Mouse (Mus musculus) small intestine, adult 2 months (tissue): ENCODE results near the gene Ttc9c. TPM values are rescaled to one million over a fixed set of nuclear protein-coding genes. Genes with fewer than 3 reads are reported as not detected.

Source experiments
- H3K27ac ChIP-seq: fragments of 200-500 bp; 2 replicates; pipeline ENCODE4 v1.5.1; 2012; ENCODE audit warnings: low read depth, low read length, control low read depth, inconsistent platforms; ENCODE audit not compliant: insufficient read depth
- H3K27me3 ChIP-seq: fragments of 200-500 bp; 2 replicates; pipeline ENCODE4 v1.6.1; 2012; ENCODE audit warnings: mild to moderate bottlenecking, moderate library complexity, low read length, inconsistent platforms; ENCODE audit not compliant: control insufficient read depth, insufficient read depth
- H3K36me3 ChIP-seq: fragments of 200-500 bp; 2 replicates; pipeline ENCODE4 v1.6.1; 2012; ENCODE audit warnings: mild to moderate bottlenecking, low read length, control low read depth, inconsistent platforms; ENCODE audit not compliant: control insufficient read depth, insufficient read depth
- H3K4me1 ChIP-seq: fragments of 200-500 bp; 2 replicates; pipeline ENCODE4 v1.6.1; 2012; ENCODE audit warnings: low read length, inconsistent platforms, mixed read lengths; ENCODE audit not compliant: control insufficient read depth, insufficient read depth, insufficient read length
- H3K4me3 ChIP-seq: fragments of 200-500 bp; 2 replicates; pipeline ENCODE4 v1.5.1; 2012; ENCODE audit warnings: low read depth, mild to moderate bottlenecking, control low read depth, inconsistent platforms, low read length, moderate library complexity
- CTCF ChIP-seq: fragments of 200-500 bp; IDR thresholded peaks from 2 replicates; pipeline ENCODE4 v1.5.1; 2012; ENCODE audit warnings: low read depth, mild to moderate bottlenecking, control low read depth, inconsistent platforms, low read length, moderate library complexity, mixed read lengths; ENCODE audit not compliant: insufficient replicate concordance, insufficient read length; ENCODE audit errors: extremely low read depth
- POLR2A ChIP-seq: fragments of 200-500 bp; IDR thresholded peaks from 2 replicates; pipeline ENCODE4 v1.6.1; 2012; ENCODE audit warnings: low read depth, mild to moderate bottlenecking, control low read depth, inconsistent platforms, low read length, moderate library complexity
- WGBS: fragments of 180-500 bp; shearing (Covaris S2); methylation state at CpG from one replicate; pipeline ENCODE4 v1.1.7; 2018; 5-methylcytosine and 5-hydroxymethylcytosine counted together
- polyA plus RNA-seq: library from polyadenylated mRNA; depleted of rRNA; stranded (reverse); fragments of >200 nt; gene quantifications from 2 replicates; pipeline ENCODE4 v1.2.3, GENCODE M21; 2012

Ttc9c gene
- polyA plus RNA-seq, 1 experiment: 8.9 TPM

GRCm38 (mm10) chr19:8829660-8830059 lies 10.5 kb upstream of the Ttc9c start, which contains the start of gene AC129217.1:
TSS of gene AC129217.1 (plus strand) at chr19:8829773.
- Histone ChIP-seq H3K27ac (no peak within 1 kb of the TSS), H3K36me3 (peaks cover 83% of the 10 kb centered on the region), H3K27me3 (no peaks in the 10 kb centered on the region), H3K4me1 (no peaks in the 10 kb centered on the region), H3K4me3 (no peak within 1 kb of the TSS)
- WGBS: 86% methylated on average over 8 of the region's 8 CpGs
- TF ChIP-seq CTCF (no peak), POLR2A (no peak)

- Histone ChIP-seq H3K4me3 (peak overlapping the region; percentile 28), H3K27me3 (no peaks in the 10 kb centered on the region), H3K36me3 (peaks cover 39% of the 10 kb centered on the region), H3K27ac (no peak overlapping the region), H3K4me1 (peaks cover 2% of the 10 kb centered on the region; the same call in 1 of the 2 replicates)
- TF ChIP-seq POLR2A (no peak), CTCF (no peak)
- 45% methylated on average over 8 of the region's 8 CpGs for WGBS
Measured at GRCm38 (mm10) chr19:8822696-8823095, 3.6 kb upstream of the Ttc9c start.

GRCm38 (mm10) chr19:8821146-8821545 lies 2.0 kb upstream of the Ttc9c start:
- H3K27me3 ChIP-seq: no peaks in the 10 kb centered on the region
- H3K27ac ChIP-seq: peak overlapping the region; percentile 98
- peaks cover 2% of the 10 kb centered on the region; the same call in 1 of the 2 replicates for H3K4me1 ChIP-seq
- no peak for TF ChIP-seq POLR2A
- no peak for TF ChIP-seq CTCF
- H3K4me3 ChIP-seq: peak overlapping the region; percentile 96
- under 1% methylated on average over 7 of the region's 7 CpGs for WGBS
- H3K36me3 ChIP-seq: peaks cover 31% of the 10 kb centered on the region

GRCm38 (mm10) chr19:8820424-8820956 lies 1.4 kb upstream of the Ttc9c start:
- TF ChIP-seq POLR2A: no peak
- H3K36me3 ChIP-seq: peaks cover 29% of the 10 kb centered on the region
- H3K27ac ChIP-seq: peak overlapping the region; percentile 98
- WGBS: under 1% methylated on average over 48 of the region's 48 CpGs
- peak overlapping the region; percentile 96 for H3K4me3 ChIP-seq
- no peaks in the 10 kb centered on the region for H3K27me3 ChIP-seq
- H3K4me1 ChIP-seq: peaks cover 2% of the 10 kb centered on the region; the same call in 1 of the 2 replicates

GRCm38 (mm10) chr19:8819596-8820423 lies 677 bp upstream of the Ttc9c start, which contains the start of gene Hnrnpul2:
TSS of gene Hnrnpul2 (plus strand) at chr19:8820010.
- under 1% methylated on average over 82 of the region's 83 CpGs for WGBS
- no peaks in the 10 kb centered on the region for H3K27me3 ChIP-seq
- H3K4me3 ChIP-seq: peak within 1 kb of the TSS; percentile 96
- peaks cover 2% of the 10 kb centered on the region; the same call in 1 of the 2 replicates for H3K4me1 ChIP-seq
- TF ChIP-seq CTCF: no peak
- peak; percentile 95 for TF ChIP-seq POLR2A
- peak within 1 kb of the TSS; percentile 98 for H3K27ac ChIP-seq
- H3K36me3 ChIP-seq: peaks cover 26% of the 10 kb centered on the region

- H3K36me3 ChIP-seq: peaks cover 21% of the 10 kb centered on the region
- peaks cover 2% of the 10 kb centered on the region; the same call in 1 of the 2 replicates for H3K4me1 ChIP-seq
- WGBS: 4% methylated on average over 14 of the region's 14 CpGs
- TF ChIP-seq CTCF: no peak
- no peak for TF ChIP-seq POLR2A
- H3K27me3 ChIP-seq: no peaks in the 10 kb centered on the region
- peak overlapping the region; percentile 96 for H3K27ac ChIP-seq
- H3K4me3 ChIP-seq: peak overlapping the region; percentile 96
Measured at GRCm38 (mm10) chr19:8818301-8818798, 783 bp downstream of the Ttc9c start.

- Histone ChIP-seq H3K4me1 (peaks cover 2% of the 10 kb centered on the region; the same call in 1 of the 2 replicates), H3K36me3 (peaks cover 25% of the 10 kb centered on the region), H3K27me3 (no peaks in the 10 kb centered on the region), H3K4me3 (no peak overlapping the region), H3K27ac (no peak overlapping the region)
- 71% methylated on average over 3 of the region's 3 CpGs for WGBS
- no peak for TF ChIP-seq CTCF
- TF ChIP-seq POLR2A: no peak
Measured at GRCm38 (mm10) chr19:8817001-8817400, 2.1 kb downstream of the Ttc9c start.
